Mouse (Mus musculus) ovary, adult 18-20 months (tissue): Measurements from ENCODE around the gene Max.

Experiments
- DNase-seq: peaks from one replicate; pipeline ENCODE4 v3.0.0; 2022; ENCODE audit warnings: low spot score, mixed read lengths

The Max gene

DNA sequence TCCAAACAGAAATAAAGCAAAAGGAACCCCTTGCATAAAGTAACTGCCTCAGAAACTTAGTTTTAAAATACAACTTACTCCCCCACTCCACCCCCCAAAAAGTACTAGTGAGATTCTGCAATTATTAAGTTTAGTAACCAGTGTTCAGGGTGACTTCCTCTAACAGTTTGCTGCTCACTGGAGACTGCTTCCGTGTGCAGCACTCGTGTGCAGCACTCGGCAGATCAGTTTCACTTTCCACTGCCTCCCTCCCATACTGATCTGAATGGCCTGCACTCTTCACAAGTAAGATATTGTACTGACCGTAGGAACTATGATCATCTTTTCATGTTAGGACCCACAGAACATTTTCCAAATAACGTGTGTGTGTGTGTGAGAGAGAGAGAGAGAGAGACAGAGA is 4.3 kb downstream of the Max start:
- DNase-seq = no peak

DNA sequence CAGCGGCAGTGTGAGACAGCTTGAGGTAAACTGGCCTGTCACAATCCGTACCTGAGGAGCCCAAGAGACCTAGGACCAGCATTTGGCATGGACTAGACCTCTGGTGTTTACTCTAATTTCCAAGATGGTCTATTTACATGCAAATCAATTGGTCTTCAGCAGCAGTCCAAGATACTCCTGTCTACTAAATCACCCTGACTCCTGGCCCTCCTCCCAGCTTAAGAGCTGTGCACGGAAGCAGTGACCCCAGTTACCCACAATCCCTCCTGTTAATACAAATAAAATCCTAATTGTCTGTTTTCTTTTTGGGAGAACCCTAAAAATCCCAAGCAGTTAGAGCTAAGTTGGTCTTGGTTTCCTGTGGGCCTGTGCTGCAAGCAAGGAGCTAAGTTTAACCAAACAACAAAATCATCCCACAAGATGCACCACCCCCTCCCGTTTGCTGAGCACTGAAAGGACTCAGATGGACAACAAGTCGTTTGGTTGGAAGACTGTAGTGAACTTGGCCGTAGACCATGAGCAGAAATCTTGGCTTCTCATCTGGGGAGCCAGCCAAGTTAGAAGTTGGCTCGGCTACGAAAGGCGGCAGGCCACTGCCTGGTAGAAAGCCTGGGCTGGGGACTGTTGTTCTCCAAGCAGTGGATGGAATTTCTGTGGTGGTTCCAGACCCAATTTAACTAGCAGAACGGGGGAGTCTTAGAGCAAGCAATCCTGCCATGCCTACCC is 7.1 kb downstream of the Max start:
- peak; percentile 81 for DNase-seq

- no peak for DNase-seq
Observed at GRCm38 (mm10) chr12:76953750-76954363, 8.1 kb downstream of the Max start.

DNA sequence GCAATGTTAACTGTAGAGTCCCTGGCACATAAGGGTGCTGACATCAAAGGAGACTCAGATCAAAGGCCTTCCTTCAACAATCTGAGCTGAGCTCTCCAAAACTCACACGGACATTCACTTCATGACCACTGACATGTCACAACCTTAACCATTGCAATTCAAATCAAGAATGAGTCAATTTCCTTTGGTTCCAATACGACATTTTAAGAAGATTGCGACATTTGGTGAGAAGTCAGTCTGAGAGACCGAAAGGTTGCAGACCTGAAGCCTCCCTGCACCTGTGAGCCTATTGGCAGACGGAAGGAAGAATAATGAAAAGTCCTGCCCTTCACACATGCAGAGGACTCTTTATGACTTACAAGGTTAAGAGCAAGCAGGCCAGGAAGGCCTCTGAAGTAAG is 11.7 kb downstream of the Max start:
- no peak for DNase-seq

DNA sequence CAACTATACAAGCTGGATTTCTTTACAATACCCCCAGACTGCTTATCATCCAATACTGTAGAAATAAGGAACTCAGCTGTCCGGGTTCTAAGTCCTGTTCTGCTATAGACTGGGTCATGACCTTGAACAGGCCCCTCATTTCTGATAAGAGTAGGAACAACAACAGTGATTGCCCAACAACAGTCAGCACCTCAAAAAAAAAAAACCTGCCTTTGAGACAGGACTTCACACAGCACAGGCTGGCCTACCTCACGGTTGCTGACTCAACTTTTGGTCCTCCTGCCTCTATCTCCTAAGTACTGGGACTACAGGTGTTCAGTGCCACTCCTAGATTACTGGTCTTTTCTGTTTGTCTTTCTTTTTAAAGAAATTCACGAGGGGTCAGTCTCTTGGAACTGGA is 13.2 kb downstream of the Max start:
- DNase-seq = no peak

- DNase-seq = no peak
Observed at GRCm38 (mm10) chr12:76948185-76948584, 13.8 kb downstream of the Max start.

DNA sequence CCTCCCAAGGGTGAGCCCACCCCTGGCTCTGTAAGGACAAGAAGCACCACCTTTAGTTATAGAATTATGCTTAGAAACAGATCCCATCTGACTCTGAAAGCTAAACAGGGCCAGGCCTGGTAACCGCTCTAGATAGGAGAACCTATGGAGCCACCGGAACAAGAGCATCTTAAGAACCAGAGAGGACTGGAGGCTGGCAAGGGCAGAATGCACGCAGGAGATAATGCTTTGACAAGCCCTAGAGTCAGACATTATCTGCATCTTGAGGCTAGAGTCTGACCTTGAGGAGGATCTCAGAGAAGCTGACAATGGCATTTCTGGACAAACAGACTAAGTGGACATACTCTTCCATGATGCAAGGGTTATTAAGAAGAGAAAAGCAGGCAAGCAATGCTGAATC is 14.5 kb downstream of the Max start:
- no peak for DNase-seq

GRCm38 (mm10) chr12:76943466-76943865 is 18.5 kb downstream of the Max start:
- DNase-seq = no peak

- no peak for DNase-seq
Observed at GRCm38 (mm10) chr12:76943046-76943445, 19.0 kb downstream of the Max start.

DNA sequence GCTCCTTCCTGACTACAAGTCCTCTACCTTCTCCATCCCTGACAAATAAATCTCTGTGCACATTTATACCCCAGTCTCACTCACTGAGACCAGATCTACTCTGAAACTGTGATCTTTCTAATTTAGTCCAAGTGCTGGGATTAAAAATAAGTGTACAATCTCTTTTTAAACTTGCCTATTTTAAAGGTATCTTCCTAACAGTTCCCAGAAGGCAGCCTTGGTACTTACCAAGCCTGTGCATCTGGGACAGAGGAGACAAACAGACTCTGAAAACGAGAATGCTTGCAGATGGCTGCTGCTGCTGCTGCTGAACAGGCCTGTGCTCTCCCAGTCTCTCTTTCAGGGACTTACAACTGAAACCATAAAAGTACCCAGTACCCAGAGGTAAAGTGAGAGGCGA is 19.5 kb downstream of the Max start:
- DNase-seq = no peak

DNA sequence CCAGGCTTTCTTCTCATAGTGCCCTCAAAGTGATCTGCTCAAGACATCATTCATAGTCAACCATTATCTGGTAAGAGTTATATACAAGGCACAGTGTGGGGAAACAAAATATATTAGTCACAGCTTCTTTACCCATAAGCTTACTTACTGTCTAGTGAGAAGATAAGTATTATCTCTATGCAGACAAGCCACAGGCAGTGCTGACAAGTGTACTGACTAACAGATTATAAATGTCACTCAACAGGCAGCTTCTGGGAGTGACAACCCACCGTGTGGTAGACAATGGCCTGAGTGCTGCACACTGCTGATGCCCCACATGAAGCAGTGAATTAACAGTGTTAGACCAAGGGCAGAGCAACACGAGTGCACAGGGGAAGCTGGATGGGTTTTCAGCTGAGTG is 20.5 kb downstream of the Max start:
- DNase-seq = no peak

GRCm38 (mm10) chr12:76938013-76938412 is 24.0 kb downstream of the Max start:
- DNase-seq = no peak

GRCm38 (mm10) chr12:76936211-76936610 is 25.8 kb downstream of the Max start:
- DNase-seq = no peak

DNA sequence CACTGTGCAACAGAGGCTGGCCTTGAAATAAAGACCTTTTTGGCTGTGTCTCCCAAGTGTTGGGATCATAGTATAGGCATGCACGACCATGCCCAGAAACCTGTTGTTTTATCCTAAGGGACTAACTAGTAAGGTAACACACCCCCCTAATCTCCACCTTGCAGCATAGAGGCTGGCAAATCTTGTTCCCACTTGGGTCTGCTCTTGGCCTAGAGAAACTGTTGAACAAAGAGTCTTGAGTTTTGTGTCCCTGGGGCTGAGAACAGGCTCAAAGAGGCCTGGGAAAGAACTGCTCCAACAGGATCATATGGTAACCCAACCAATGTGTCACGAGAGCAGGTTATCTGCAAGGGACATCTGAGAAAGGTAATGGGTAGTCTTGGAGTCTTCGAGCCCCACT is 27.6 kb downstream of the Max start:
- DNase-seq = no peak

DNA sequence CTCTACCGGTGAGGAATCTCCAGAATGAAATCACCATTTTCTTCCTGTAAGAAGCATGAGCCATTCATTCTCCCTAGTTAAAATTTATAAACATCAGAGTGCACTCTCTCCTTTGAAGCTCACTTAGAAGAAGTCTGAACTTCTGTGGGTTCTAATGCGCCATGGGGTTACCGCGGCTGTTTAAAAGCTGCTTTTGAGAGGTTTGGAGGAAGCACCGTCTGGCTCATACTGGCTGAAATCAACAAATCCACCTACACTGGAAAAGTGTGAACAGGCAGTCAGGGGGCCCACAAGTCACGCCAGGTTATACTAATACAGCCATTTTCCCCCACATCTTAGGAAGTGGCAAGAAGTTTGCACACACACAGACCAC is 29.3 kb downstream of the Max start:
- DNase-seq = no peak

GRCm38 (mm10) chr12:76931739-76932687 is 30.0 kb downstream of the Max start:
- no peak for DNase-seq

- DNase-seq = no peak
Observed at GRCm38 (mm10) chr12:76930177-76930576, 31.8 kb downstream of the Max start.

GRCm38 (mm10) chr12:76927539-76927938 is 34.5 kb downstream of the Max start:
- DNase-seq = no peak

GRCm38 (mm10) chr12:76927012-76927411 is 35.0 kb downstream of the Max start:
- no peak for DNase-seq

DNA sequence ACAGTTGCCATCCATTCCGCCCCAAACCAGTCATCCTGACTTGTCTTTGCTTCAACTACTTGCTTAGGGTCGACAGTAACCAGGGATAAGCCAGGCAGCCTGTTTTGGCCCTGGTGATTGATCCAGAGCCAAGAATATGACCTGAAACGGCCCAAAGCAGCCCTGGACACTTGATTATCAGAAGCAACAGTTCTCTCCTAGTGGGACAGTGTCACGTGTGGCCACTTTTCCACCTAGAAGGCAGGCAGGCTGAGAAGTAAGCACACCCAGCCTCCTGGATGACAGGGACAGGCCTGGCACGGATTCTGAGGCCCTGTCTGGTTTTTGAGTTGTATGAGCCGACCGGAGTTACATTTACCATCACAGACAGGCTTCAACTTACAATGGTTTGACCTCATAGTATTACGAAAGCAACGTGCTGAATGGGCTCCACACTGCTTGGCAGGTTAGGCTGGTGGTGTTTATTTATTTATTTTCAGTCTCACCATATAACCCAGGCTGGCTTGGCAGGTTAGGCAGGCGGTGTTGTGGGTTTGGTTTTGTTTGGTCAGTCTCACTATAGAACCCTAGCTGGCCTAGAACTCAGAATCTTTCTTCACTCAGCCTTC is 35.6 kb downstream of the Max start:
- DNase-seq = no peak

DNA sequence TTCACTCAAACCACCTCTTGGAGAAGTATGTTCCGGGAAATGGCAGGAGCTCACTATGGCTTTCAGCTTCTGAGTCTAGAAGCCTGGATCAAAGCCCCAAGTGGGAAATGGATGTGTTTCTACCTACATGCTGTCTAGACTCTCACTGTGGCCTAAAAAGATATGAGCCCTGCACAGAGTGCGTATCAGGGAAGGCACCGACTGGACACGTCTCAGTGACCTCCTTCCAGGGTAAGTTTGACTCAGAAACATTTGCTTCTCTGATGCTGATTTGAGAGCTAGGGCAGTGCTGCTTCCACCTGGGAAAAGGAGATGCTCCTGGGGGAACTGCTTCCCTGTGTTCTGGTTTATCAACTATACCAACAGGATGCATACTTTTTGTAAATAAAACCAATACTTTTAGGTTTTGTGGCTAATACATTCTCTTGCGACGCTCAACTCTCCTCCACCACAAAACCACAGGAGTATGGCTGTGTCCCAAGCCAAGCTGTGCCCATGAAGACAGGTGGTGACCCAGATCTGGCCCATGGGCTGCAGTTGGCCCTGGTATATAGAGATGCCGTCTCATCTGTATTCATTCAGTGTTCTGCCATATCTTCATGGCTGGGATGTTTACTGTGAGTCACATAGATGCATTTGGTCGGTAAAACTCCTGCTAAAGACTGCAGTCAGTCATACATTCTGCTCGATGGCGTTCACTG is 36.9 kb downstream of the Max start:
- no peak for DNase-seq

- no peak for DNase-seq
Observed at GRCm38 (mm10) chr12:76923118-76923517, 38.9 kb downstream of the Max start.
